Mouse (Mus musculus) ES-E14 (cell line): ENCODE measurements at regions not wholly inside any gene's neighbourhood (a gene's known extent, or its start where the extent isn't known, plus 50 kb on each side); places are given as distances from the start of the nearest gene placed in this dataset.

Experiments
- HCFC1 ChIP-seq: IDR thresholded peaks from 2 replicates; pipeline ENCODE4 v1.6.1; 2012; ENCODE audit warnings: low read length, inconsistent platforms, borderline replicate concordance; ENCODE audit not compliant: insufficient read depth
- MAFK ChIP-seq: IDR thresholded peaks from 2 replicates; pipeline ENCODE4 v1.6.1; 2014; ENCODE audit warnings: mild to moderate bottlenecking, low read depth, low read length, inconsistent platforms; ENCODE audit not compliant: insufficient read depth
- ZC3H11A ChIP-seq: IDR thresholded peaks from 2 replicates; pipeline ENCODE4 v1.6.1; 2012; ENCODE audit warnings: low read depth, mild to moderate bottlenecking, inconsistent platforms, low read length, borderline replicate concordance

GRCm38 (mm10) chr1:193847922-193848321, 477.8 kb upstream of the Camk1g start:
- TF ChIP-seq HCFC1 (no peak), ZC3H11A (no peak), MAFK (no peak)
